Mouse (Mus musculus) testis, adult 2 months (tissue): ENCODE measurements around the gene Tgfb2.

ENCODE experiments used
- CTCF ChIP-seq: fragments of 200-500 bp; IDR thresholded peaks from 2 replicates; pipeline ENCODE4 v1.5.1; 2012; ENCODE audit warnings: low read depth, mild to moderate bottlenecking, inconsistent platforms, low read length, moderate library complexity; ENCODE audit not compliant: control insufficient read depth, insufficient read depth, insufficient replicate concordance
- POLR2A ChIP-seq: fragments of 200-500 bp; IDR thresholded peaks from 2 replicates; pipeline ENCODE4 v1.6.1; 2012; ENCODE audit warnings: low read depth, mild to moderate bottlenecking, inconsistent platforms, low read length, moderate library complexity; ENCODE audit not compliant: control insufficient read depth

GRCm38 (mm10) chr1:186714980-186715896, 9.4 kb upstream of the Tgfb2 start:
- TF ChIP-seq CTCF (no peak), POLR2A (no peak)
